Mouse (Mus musculus): ENCODE data around the gene Utp15. TPM values are rescaled to one million over a fixed set of nuclear protein-coding genes. Genes with fewer than 3 reads are reported as not detected.

Utp15 gene
- polyA plus RNA-seq, 1 experiment from 2014 or later: 19.9 TPM

DNA sequence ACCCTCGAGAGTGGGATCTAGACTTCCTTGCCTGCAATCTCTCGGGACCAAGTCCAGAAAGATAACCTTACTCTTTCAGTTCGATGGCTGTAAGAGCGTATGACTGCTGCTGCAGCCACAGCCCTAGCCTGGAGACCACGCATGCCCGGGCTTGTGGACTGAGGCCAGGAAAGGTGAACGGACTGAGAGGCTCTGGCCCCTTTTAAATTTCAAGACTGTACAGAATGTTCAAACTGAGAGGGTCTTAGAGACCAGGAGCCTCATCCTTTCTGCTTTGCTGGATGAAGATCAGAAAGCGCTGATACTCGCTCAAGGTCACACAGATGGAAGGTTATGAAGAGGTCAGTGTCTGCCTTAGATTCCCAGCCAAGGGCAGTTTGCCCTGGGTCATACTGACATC lies 61.4 kb downstream of the Utp15 start:
- ATAC-seq (replicated peaks; ENCODE audit: low FRiP score, low read depth) (no peak), DNase-seq (ENCODE audit: low spot score) (no peak)
- 57% methylated on average over 9 of the region's 9 CpGs for WGBS
- no peak overlapping the region for H3K9ac ChIP-seq (ENCODE audit: low read depth, low read length)
- TF ChIP-seq CTCF (IDR thresholded peaks at IDR 0.05; ENCODE audit: low read depth): no peak
- H3K4me2 ChIP-seq (ENCODE audit: low read length): no peak overlapping the region
- no peaks in the 10 kb centered on the region for H3K4me1 ChIP-seq (replicated peaks; ENCODE audit: insufficient read depth, low read length)
- no peaks in the 10 kb centered on the region for H3K9me3 ChIP-seq (replicated peaks; ENCODE audit: low read length)
- no peak overlapping the region for H3K4me3 ChIP-seq (replicated peaks; ENCODE audit: low read depth, low read length)
- no peaks in the 10 kb centered on the region for H3K27me3 ChIP-seq (ENCODE audit: insufficient read depth, low read length)
- H3K36me3 ChIP-seq (ENCODE audit: insufficient read depth, low read length): no peaks in the 10 kb centered on the region
- H3K27ac ChIP-seq: no peak overlapping the region

Other genes starting within 250 kb of the Utp15 start
- gene Arhgef28, start 56.6 kb downstream of the Utp15 start, polyA plus RNA-seq (2015; fragmentation: Nextera tagmentation; extraction: Ambion mirVana): 55.8 and 58.3 TPM in 2 replicates
- 22.6 and 23.6 TPM in 2 replicates for gene Ankra2, start within 50 bp of the Utp15 start, polyA plus RNA-seq (2015; fragmentation: Nextera tagmentation; extraction: Ambion mirVana)
- gene Gm21976, start 16.8 kb upstream of the Utp15 start, polyA plus RNA-seq (2015; fragmentation: Nextera tagmentation; extraction: Ambion mirVana): not detected in 2 replicates
- 766 and 788 TPM in 2 replicates for gene Btf3, start 54.0 kb upstream of the Utp15 start, polyA plus RNA-seq (2015; fragmentation: Nextera tagmentation; extraction: Ambion mirVana)
- 2.4 and 3.4 TPM in 2 replicates for gene Foxd1, start 91.2 kb upstream of the Utp15 start, polyA plus RNA-seq (2015; fragmentation: Nextera tagmentation; extraction: Ambion mirVana)
- gene Gm10320, start 229.0 kb upstream of the Utp15 start, polyA plus RNA-seq (2015; fragmentation: Nextera tagmentation; extraction: Ambion mirVana): 1.8 and 2.1 TPM in 2 replicates

Data from kidney, postnatal 0 days (tissue).